Mouse (Mus musculus) ovary, postnatal 10 days (tissue): ENCODE measurements around the gene Dtd1.

Experiments
- DNase-seq: peaks from one replicate; pipeline ENCODE4 v3.0.0; 2022; ENCODE audit warnings: low spot score

Gene Dtd1

GRCm38 (mm10) chr2:144715211-144715768, 115.6 kb downstream of the Dtd1 start:
- no peak for DNase-seq

GRCm38 (mm10) chr2:144716248-144716647, 116.6 kb downstream of the Dtd1 start:
- DNase-seq = no peak

- DNase-seq = no peak
Observed at GRCm38 (mm10) chr2:144718273-144718672, 118.6 kb downstream of the Dtd1 start.

- DNase-seq = no peak
Observed at GRCm38 (mm10) chr2:144719294-144719693, 119.6 kb downstream of the Dtd1 start.

GRCm38 (mm10) chr2:144719718-144720117, 120.0 kb downstream of the Dtd1 start:
- DNase-seq = no peak

- DNase-seq = no peak
Observed at GRCm38 (mm10) chr2:144720407-144720959, 120.8 kb downstream of the Dtd1 start.

- DNase-seq = no peak
Observed at GRCm38 (mm10) chr2:144724679-144725078, 125.0 kb downstream of the Dtd1 start.

- DNase-seq = no peak
Observed at GRCm38 (mm10) chr2:144727136-144727535, 127.4 kb downstream of the Dtd1 start.

GRCm38 (mm10) chr2:144729776-144730175, 130.1 kb downstream of the Dtd1 start:
- DNase-seq = no peak

- no peak for DNase-seq
Observed at GRCm38 (mm10) chr2:144738161-144738560, 138.5 kb downstream of the Dtd1 start.

- no peak for DNase-seq
Observed at GRCm38 (mm10) chr2:144738576-144738975, 138.9 kb downstream of the Dtd1 start.

- no peak for DNase-seq
Observed at GRCm38 (mm10) chr2:144740577-144740997, 140.9 kb downstream of the Dtd1 start.

GRCm38 (mm10) chr2:144741973-144742372, 142.3 kb downstream of the Dtd1 start:
- DNase-seq = no peak

GRCm38 (mm10) chr2:144743316-144743715, 143.6 kb downstream of the Dtd1 start:
- no peak for DNase-seq

- no peak for DNase-seq
Observed at GRCm38 (mm10) chr2:144745266-144745665, 145.6 kb downstream of the Dtd1 start.

GRCm38 (mm10) chr2:144746046-144746783, 146.5 kb downstream of the Dtd1 start:
- DNase-seq = no peak

- no peak for DNase-seq
Observed at GRCm38 (mm10) chr2:144753604-144754003, 153.9 kb downstream of the Dtd1 start.

GRCm38 (mm10) chr2:144755016-144755415, 155.3 kb downstream of the Dtd1 start:
- DNase-seq = no peak

- DNase-seq = no peak
Observed at GRCm38 (mm10) chr2:144760666-144761065, 161.0 kb downstream of the Dtd1 start.

GRCm38 (mm10) chr2:144763706-144764105, 164.0 kb downstream of the Dtd1 start:
- DNase-seq = no peak

GRCm38 (mm10) chr2:144764116-144764788, 164.6 kb downstream of the Dtd1 start:
- no peak for DNase-seq

GRCm38 (mm10) chr2:144765219-144765618, 165.5 kb downstream of the Dtd1 start:
- no peak for DNase-seq
